Mouse (Mus musculus) natural killer cell, adult 2 months (primary cell): ENCODE measurements around the gene Chga.

Experiments used
- DNase-seq, 2 experiments: peaks; one replicate each; pipeline ENCODE4 v3.0.0; 2022; ENCODE audit warnings: low spot score in 2 of 2

Chga gene

GRCm38 (mm10) chr12:102554721-102555516 lies at the start of gene Chga:
Gene Chga, plus strand, starts transcription at chr12:102554969.
- DNase-seq, result peak in 1 of 2 experiments; percentile 23

GRCm38 (mm10) chr12:102505131-102505713 lies 49.5 kb upstream of the Chga start:
- no peak for DNase-seq

GRCm38 (mm10) chr12:102505949-102506348 lies 48.8 kb upstream of the Chga start:
- no peak for DNase-seq

GRCm38 (mm10) chr12:102511363-102511762 lies 43.4 kb upstream of the Chga start:
- no peak for DNase-seq

- no peak for DNase-seq
These were observed 40.6 kb upstream of the Chga start for GRCm38 (mm10) chr12:102514151-102514550.

- DNase-seq, result no peak
These were observed 40.0 kb upstream of the Chga start for GRCm38 (mm10) chr12:102514751-102515150.

- DNase-seq, result no peak
These were observed 38.6 kb upstream of the Chga start for GRCm38 (mm10) chr12:102516151-102516550.

- DNase-seq, result no peak
These were observed 37.1 kb upstream of the Chga start for GRCm38 (mm10) chr12:102517647-102518046.

GRCm38 (mm10) chr12:102519929-102520720 lies 34.6 kb upstream of the Chga start:
- no peak for DNase-seq

GRCm38 (mm10) chr12:102521777-102522319 lies 32.9 kb upstream of the Chga start:
- no peak for DNase-seq

GRCm38 (mm10) chr12:102524216-102524615 lies 30.6 kb upstream of the Chga start:
- DNase-seq, result no peak

- DNase-seq, result no peak
These were observed 30.0 kb upstream of the Chga start for GRCm38 (mm10) chr12:102524760-102525159.

- DNase-seq, result no peak
These were observed 26.8 kb upstream of the Chga start for GRCm38 (mm10) chr12:102527989-102528388.

GRCm38 (mm10) chr12:102535796-102536195 lies 19.0 kb upstream of the Chga start:
- DNase-seq, result no peak

- DNase-seq, result no peak
These were observed 14.5 kb upstream of the Chga start for GRCm38 (mm10) chr12:102540278-102540677.

GRCm38 (mm10) chr12:102541168-102541567 lies 13.6 kb upstream of the Chga start:
- DNase-seq, result no peak

GRCm38 (mm10) chr12:102545122-102545521 lies 9.6 kb upstream of the Chga start:
- no peak for DNase-seq

GRCm38 (mm10) chr12:102550529-102550928 lies 4.2 kb upstream of the Chga start:
- DNase-seq, result peak; percentile 32 to 42

- no peak for DNase-seq
These were observed 3.6 kb upstream of the Chga start for GRCm38 (mm10) chr12:102551186-102551585.

- no peak for DNase-seq
These were observed 2.8 kb upstream of the Chga start for GRCm38 (mm10) chr12:102552001-102552400.

- no peak for DNase-seq
These were observed 979 bp upstream of the Chga start for GRCm38 (mm10) chr12:102553705-102554275.

GRCm38 (mm10) chr12:102555850-102556249 lies 1.1 kb downstream of the Chga start:
- no peak for DNase-seq
